Mouse (Mus musculus) hindbrain, embryonic 11.5 days (tissue): ENCODE measurements around the gene Coil. TPM values are rescaled to one million over a fixed set of nuclear protein-coding genes. Genes with fewer than 3 reads are reported as not detected.
"Not testable (repeated sequence)": the region's sequence is repeated elsewhere in the genome, so short reads cannot be mapped to it uniquely, and the experiment has no call there.

ENCODE experiments used
- ATAC-seq: fragments of 200-750 bp; cut with Nextera tagmentation; 2 replicates; pipeline ENCODE4 v1.8.0; 2017; ENCODE audit warnings: mild to moderate bottlenecking, moderate TSS enrichment, moderate library complexity; ENCODE audit not compliant: low FRiP score
- DNase-seq: peaks from one replicate; pipeline ENCODE4 v3.0.0-alpha.2; 2015; ENCODE audit warnings: low spot score
- H3K27ac ChIP-seq: fragments of 300-500 bp; sonication (generic); 2 replicates; pipeline ENCODE4 v1.5.1; 2014; ENCODE audit warnings: mild to moderate bottlenecking, low read depth, low read length
- H3K27me3 ChIP-seq: fragments of 300-500 bp; sonication (generic); 2 replicates; pipeline ENCODE4 v1.6.1; 2014; ENCODE audit warnings: mild to moderate bottlenecking, low read length, moderate library complexity, mixed read lengths; ENCODE audit not compliant: control insufficient read depth, insufficient read depth
- H3K36me3 ChIP-seq: fragments of 300-500 bp; sonication (generic); 2 replicates; pipeline ENCODE4 v1.6.1; 2014; ENCODE audit warnings: mild to moderate bottlenecking, low read length, moderate library complexity, mixed read lengths; ENCODE audit not compliant: control insufficient read depth, insufficient read depth
- H3K4me1 ChIP-seq: fragments of 300-500 bp; sonication (generic); replicated peaks from 2 replicates; pipeline ENCODE4 v1.6.1; 2014; ENCODE audit warnings: low read length, mixed read lengths; ENCODE audit not compliant: control insufficient read depth, insufficient read depth
- H3K4me2 ChIP-seq: fragments of 300-500 bp; sonication (generic); replicated peaks from 2 replicates; pipeline ENCODE4 v1.6.1; 2014; ENCODE audit warnings: mild to moderate bottlenecking, low read depth, low read length
- H3K4me3 ChIP-seq: fragments of 300-500 bp; sonication (generic); 2 replicates; pipeline ENCODE4 v1.5.1; 2014; ENCODE audit warnings: low read depth, low read length
- H3K9ac ChIP-seq: fragments of 300-500 bp; sonication (generic); 2 replicates; pipeline ENCODE4 v1.6.1; 2014; ENCODE audit warnings: low read depth, low read length
- H3K9me3 ChIP-seq: fragments of 300-500 bp; sonication (generic); 2 replicates; pipeline ENCODE4 v1.6.1; 2016; ENCODE audit warnings: low read length; ENCODE audit not compliant: control insufficient read depth
- WGBS: fragments of 180-500 bp; shearing (Covaris S2); extraction: QIAGEN DNeasy Blood & Tissue Kit; methylation state at CpG from one replicate; pipeline ENCODE4 v1.1.7; 2014; 5-methylcytosine and 5-hydroxymethylcytosine counted together
- polyA plus RNA-seq: library from polyadenylated mRNA; unstranded; fragments of >200 nt; fragmentation: Nextera tagmentation; extraction: Ambion mirVana; gene quantifications from 2 replicates; pipeline ENCODE4 v1.2.1, GENCODE M21; 2014

Gene Coil
- polyA plus RNA-seq, 1 experiment from 2014 or later, result 18.8 TPM

GRCm38 (mm10) chr11:88986616-88987015 is 16.6 kb downstream of the Coil start:
- H3K36me3 ChIP-seq, result peaks cover 5% of the 10 kb centered on the region
- H3K4me2 ChIP-seq, result no peak overlapping the region
- no peaks in the 10 kb centered on the region for H3K4me1 ChIP-seq
- 85% methylated on average over 10 of the region's 10 CpGs for WGBS
- ATAC-seq (no peak), DNase-seq (no peak)
- H3K4me3 ChIP-seq, result no peak overlapping the region
- no peak overlapping the region for H3K9ac ChIP-seq
- H3K9me3 ChIP-seq, result no peaks in the 10 kb centered on the region
- H3K27me3 ChIP-seq, result no peaks in the 10 kb centered on the region
- no peak overlapping the region for H3K27ac ChIP-seq

GRCm38 (mm10) chr11:88988956-88989355 is 18.9 kb downstream of the Coil start:
- DNase-seq, result no peak
- no peak for ATAC-seq
- Histone ChIP-seq H3K9ac (no peak overlapping the region), H3K36me3 (no peaks in the 10 kb centered on the region; the same call in 1 of the 2 replicates), H3K27ac (no peak overlapping the region), H3K9me3 (no peaks in the 10 kb centered on the region), H3K4me3 (no peak overlapping the region), H3K27me3 (no peaks in the 10 kb centered on the region), H3K4me2 (no peak overlapping the region), H3K4me1 (no peaks in the 10 kb centered on the region)
- 82% methylated on average over 5 of the region's 5 CpGs for WGBS

- H3K9ac ChIP-seq, result no peak overlapping the region
- no peak overlapping the region for H3K4me3 ChIP-seq
- ATAC-seq (no peak), DNase-seq (peak; percentile 32)
- no peak overlapping the region for H3K27ac ChIP-seq
- no peaks in the 10 kb centered on the region for H3K36me3 ChIP-seq
- no peak overlapping the region for H3K4me2 ChIP-seq
- H3K4me1 ChIP-seq, result no peaks in the 10 kb centered on the region
- no peaks in the 10 kb centered on the region for H3K9me3 ChIP-seq
- WGBS, result 76% methylated on average over 5 of the region's 5 CpGs
- no peaks in the 10 kb centered on the region for H3K27me3 ChIP-seq
Measured at GRCm38 (mm10) chr11:88989530-88989929, 19.5 kb downstream of the Coil start.

GRCm38 (mm10) chr11:88993186-88993585 is 23.1 kb downstream of the Coil start:
- WGBS, result 48% methylated on average over 7 of the region's 7 CpGs
- Histone ChIP-seq H3K27me3 (no peaks in the 10 kb centered on the region), H3K36me3 (no peaks in the 10 kb centered on the region)

DNA sequence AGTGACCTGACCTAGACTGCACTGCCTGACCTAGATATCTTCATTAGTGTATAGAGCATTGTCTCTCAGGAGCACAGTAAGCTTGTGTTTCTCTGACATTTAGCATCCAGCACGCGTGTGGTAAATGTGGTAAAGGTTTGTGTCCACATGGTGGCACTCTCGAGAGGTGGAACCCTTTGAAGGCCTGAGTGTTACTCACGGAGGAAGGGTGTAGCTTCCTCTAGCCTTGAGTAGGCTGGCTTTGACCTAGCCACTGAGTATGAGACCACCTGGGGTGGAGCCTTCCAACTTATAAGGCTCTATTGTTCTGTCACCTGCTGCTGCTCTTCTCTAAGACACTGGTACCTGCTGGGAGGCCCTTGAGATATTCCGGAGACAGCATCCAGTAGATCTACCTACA is 23.6 kb downstream of the Coil start:
- Histone ChIP-seq H3K4me2 (no peak overlapping the region), H3K4me3 (no peak overlapping the region), H3K9ac (no peak overlapping the region), H3K27ac (no peak overlapping the region), H3K9me3 (no peaks in the 10 kb centered on the region), H3K27me3 (no peaks in the 10 kb centered on the region), H3K36me3 (no peaks in the 10 kb centered on the region), H3K4me1 (no peaks in the 10 kb centered on the region)
- peak; percentile 54 for DNase-seq
- no peak for ATAC-seq
- WGBS, result 21% methylated on average over 5 of the region's 5 CpGs

More at GRCm38 (mm10) chr11:88993186-88993585, 23.1 kb downstream of the Coil start:
- Histone ChIP-seq H3K4me3 (no peak overlapping the region), H3K4me1 (no peaks in the 10 kb centered on the region), H3K27ac (no peak overlapping the region), H3K9me3 (no peaks in the 10 kb centered on the region), H3K4me2 (no peak overlapping the region), H3K9ac (no peak overlapping the region)
- DNase-seq (no peak), ATAC-seq (no peak)

DNA sequence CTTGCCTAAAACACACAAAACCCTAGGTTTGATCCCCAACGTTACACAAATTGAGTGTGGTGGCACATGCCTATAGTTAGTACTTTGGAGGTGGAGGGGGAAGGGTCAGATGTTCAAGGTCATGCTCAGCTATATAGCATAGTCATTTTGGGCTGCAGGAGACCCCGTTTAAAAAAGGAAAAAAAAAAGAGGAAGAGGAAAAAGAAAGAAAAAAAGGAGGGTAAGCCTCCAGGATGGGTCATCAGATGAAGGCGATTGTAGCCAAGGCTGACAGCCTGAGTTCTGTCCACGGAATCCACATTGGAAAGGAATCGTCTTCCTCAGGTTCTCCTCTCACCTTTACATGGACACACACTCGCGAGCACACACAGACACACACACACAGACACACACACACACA is 24.4 kb downstream of the Coil start:
- Histone ChIP-seq H3K4me1 (0 out of 2 replicates have a peak, but pooled peaks cover 1% of the 10 kb centered on the region), H3K9me3 (no peaks in the 10 kb centered on the region), H3K4me2 (no peak overlapping the region), H3K27ac (no peak overlapping the region), H3K4me3 (no peak overlapping the region), H3K27me3 (peaks cover 7% of the 10 kb centered on the region), H3K36me3 (no peaks in the 10 kb centered on the region), H3K9ac (no peak overlapping the region)
- DNase-seq (no peak), ATAC-seq (no peak)
- WGBS, result 92% methylated on average over 7 of the region's 7 CpGs

DNA sequence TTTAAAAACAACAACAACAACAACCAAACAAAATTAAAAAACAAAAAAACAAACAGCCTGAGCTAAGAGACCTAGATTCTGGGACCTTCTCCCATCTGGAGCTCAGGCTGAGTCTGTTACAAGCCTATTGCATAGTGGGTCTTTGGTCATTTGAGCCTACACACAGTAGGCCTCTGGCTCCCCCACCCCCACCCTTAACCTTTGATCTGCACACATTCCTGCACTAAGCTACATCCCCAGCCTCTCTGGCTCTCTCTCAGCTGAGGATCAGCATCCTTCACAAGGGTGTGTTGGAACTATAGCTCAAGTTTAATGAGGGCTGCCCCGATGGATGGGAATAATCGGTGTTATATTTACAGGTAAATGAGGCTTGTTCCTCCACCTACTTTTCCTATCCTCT is 25.6 kb downstream of the Coil start:
- no peak overlapping the region for H3K27ac ChIP-seq
- no peak overlapping the region for H3K4me2 ChIP-seq
- H3K27me3 ChIP-seq, result peaks cover 15% of the 10 kb centered on the region
- no peaks in the 10 kb centered on the region for H3K36me3 ChIP-seq
- 0 out of 2 replicates have a peak, but pooled peaks cover 2% of the 10 kb centered on the region for H3K4me1 ChIP-seq
- ATAC-seq (no peak), DNase-seq (no peak)
- no peak overlapping the region for H3K9ac ChIP-seq
- H3K4me3 ChIP-seq, result no peak overlapping the region
- H3K9me3 ChIP-seq, result no peaks in the 10 kb centered on the region
- WGBS, result 92% methylated on average over 2 of the region's 2 CpGs

DNA sequence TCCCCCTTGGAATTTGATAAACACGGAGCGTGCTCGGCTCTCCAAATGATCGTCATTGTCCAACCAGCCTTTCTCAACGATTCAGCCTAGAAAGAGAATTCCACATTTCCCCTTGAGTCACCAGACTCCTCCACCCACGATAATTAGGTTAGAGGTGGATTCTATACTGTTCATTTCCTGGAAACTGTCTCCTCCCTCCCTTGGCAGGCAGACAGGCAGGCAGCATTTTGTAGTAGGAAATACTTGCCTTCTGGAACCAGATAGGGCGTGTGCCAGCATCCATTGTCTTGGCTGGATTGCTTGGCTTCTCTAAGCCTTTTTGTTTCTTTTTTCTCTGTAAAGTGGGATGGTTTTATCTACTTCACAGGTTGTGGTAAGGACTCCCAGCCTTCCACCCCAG is 26.4 kb downstream of the Coil start:
- Histone ChIP-seq H3K36me3 (no peaks in the 10 kb centered on the region), H3K9me3 (no peaks in the 10 kb centered on the region), H3K27me3 (peaks cover 15% of the 10 kb centered on the region), H3K27ac (no peak overlapping the region), H3K4me2 (no peak overlapping the region), H3K4me3 (no peak overlapping the region), H3K4me1 (0 out of 2 replicates have a peak, but pooled peaks cover 2% of the 10 kb centered on the region), H3K9ac (no peak overlapping the region)
- 80% methylated on average over 7 of the region's 7 CpGs for WGBS
- no peak for ATAC-seq
- no peak for DNase-seq

DNA sequence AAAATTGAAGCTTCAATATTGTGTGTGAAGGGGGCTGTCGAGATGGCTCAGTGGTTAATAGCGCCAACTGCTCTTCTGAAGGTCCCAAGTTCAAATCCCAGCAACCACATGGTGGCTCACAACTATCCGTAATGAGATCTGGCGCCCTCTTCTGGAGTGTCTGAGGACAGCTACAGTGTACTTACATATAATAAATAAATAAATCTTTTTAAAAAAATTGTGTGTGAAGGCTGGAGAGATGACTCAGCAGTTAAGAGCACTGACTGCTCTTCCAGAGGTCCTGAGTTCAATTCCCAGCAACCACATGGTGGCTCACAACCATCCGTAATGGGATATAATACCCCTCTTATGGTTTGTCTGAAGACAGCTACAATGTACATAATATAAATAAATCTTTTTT is 27.3 kb downstream of the Coil start:
- ATAC-seq, DNase-seq, H3K9me3 ChIP-seq, H3K9ac ChIP-seq, H3K36me3 ChIP-seq, H3K4me3 ChIP-seq, H3K27ac ChIP-seq, H3K4me2 ChIP-seq, H3K4me1 ChIP-seq: not testable (repeated sequence)
- WGBS, result 87% methylated on average over 5 of the region's 5 CpGs
- H3K27me3 ChIP-seq, result peaks cover 15% of the 10 kb centered on the region
